Mouse (Mus musculus): ENCODE measurements around the gene Gnaz. TPM values are rescaled to one million over a fixed set of nuclear protein-coding genes. Genes with fewer than 3 reads are reported as not detected.

Gene Gnaz
- polyA plus RNA-seq, 1 experiment from 2014 or later = 27.9 TPM

Other genes with a start within 250 kb of the Gnaz start
- gene Rsph14, start 65.4 kb downstream of the Gnaz start, polyA plus RNA-seq (2016; fragmentation: Nextera tagmentation; extraction: Ambion mirVana) = 0.57 and 0.67 TPM in 2 replicates
- gene Rab36, start 69.9 kb downstream of the Gnaz start, polyA plus RNA-seq (2016; fragmentation: Nextera tagmentation; extraction: Ambion mirVana) = 12.3 and 13.3 TPM in 2 replicates
- gene Bcr, start 93.4 kb downstream of the Gnaz start, polyA plus RNA-seq (2016; fragmentation: Nextera tagmentation; extraction: Ambion mirVana) = 11.4 and 14.0 TPM in 2 replicates
- gene Specc1l, start 244.9 kb downstream of the Gnaz start, polyA plus RNA-seq (2016; fragmentation: Nextera tagmentation; extraction: Ambion mirVana) = 51.4 and 54.6 TPM in 2 replicates

Data from hindbrain, embryonic 12.5 days (tissue).